Mouse (Mus musculus): ENCODE results near the gene Lhfpl4. TPM values are rescaled to one million over a fixed set of nuclear protein-coding genes. Genes with fewer than 3 reads are reported as not detected.

Gene Lhfpl4
- polyA plus RNA-seq, 1 experiment from 2014 or later, result 0.37 TPM

- Histone ChIP-seq H3K4me1 (replicated peaks) (no peaks in the 10 kb centered on the region), H3K27ac (ENCODE audit: poor library complexity, severe bottlenecking) (no peak overlapping the region), H3K4me3 (no peak overlapping the region), H3K9ac (no peak overlapping the region), H3K9me3 (replicated peaks) (no peaks in the 10 kb centered on the region), H3K4me2 (no peak overlapping the region), H3K36me3 (peaks cover 67% of the 10 kb centered on the region), H3K27me3 (replicated peaks) (no peaks in the 10 kb centered on the region)
- 94% methylated on average over 10 of the region's 10 CpGs for WGBS
- ATAC-seq (ENCODE audit: insufficient number of reproducible peaks, low FRiP score), result no peak
Observed at GRCm38 (mm10) chr6:113120806-113121205, 74.4 kb downstream of the Lhfpl4 start.

Other genes with a start within 250 kb of the Lhfpl4 start
- gene Srgap3, start 248.1 kb downstream of the Lhfpl4 start, polyA plus RNA-seq (2016; fragmentation: Nextera tagmentation; extraction: Ambion mirVana), result 0.63 and 1.2 TPM in 2 replicates
- 41.5 and 46.5 TPM in 2 replicates for gene Thumpd3, start 149.2 kb downstream of the Lhfpl4 start, polyA plus RNA-seq (2016; fragmentation: Nextera tagmentation; extraction: Ambion mirVana)
- gene Setd5, start 118.0 kb downstream of the Lhfpl4 start, polyA plus RNA-seq (2016; fragmentation: Nextera tagmentation; extraction: Ambion mirVana), result 61.0 and 62.9 TPM in 2 replicates
- 25.1 and 27.7 TPM in 2 replicates for gene Mtmr14, start 42.5 kb upstream of the Lhfpl4 start, polyA plus RNA-seq (2016; fragmentation: Nextera tagmentation; extraction: Ambion mirVana)
- gene Cpne9, start 86.9 kb upstream of the Lhfpl4 start, polyA plus RNA-seq (2016; fragmentation: Nextera tagmentation; extraction: Ambion mirVana), result 0.08 and 0.14 TPM in 2 replicates
- gene Brpf1, start 111.8 kb upstream of the Lhfpl4 start, polyA plus RNA-seq (2016; fragmentation: Nextera tagmentation; extraction: Ambion mirVana), result 16.2 and 17.0 TPM in 2 replicates
- 9.0 and 10.6 TPM in 2 replicates for gene Ogg1, start 131.6 kb upstream of the Lhfpl4 start, polyA plus RNA-seq (2016; fragmentation: Nextera tagmentation; extraction: Ambion mirVana)
- 110 and 113 TPM in 2 replicates for gene Camk1, start 148.6 kb upstream of the Lhfpl4 start, polyA plus RNA-seq (2016; fragmentation: Nextera tagmentation; extraction: Ambion mirVana)
- 40.1 and 42.2 TPM in 2 replicates for gene Tada3, start 182.5 kb upstream of the Lhfpl4 start, polyA plus RNA-seq (2016; fragmentation: Nextera tagmentation; extraction: Ambion mirVana)
- gene Arpc4, start 182.7 kb upstream of the Lhfpl4 start, polyA plus RNA-seq (2016; fragmentation: Nextera tagmentation; extraction: Ambion mirVana), result 274 and 285 TPM in 2 replicates
- gene Ttll3, start 193.9 kb upstream of the Lhfpl4 start, polyA plus RNA-seq (2016; fragmentation: Nextera tagmentation; extraction: Ambion mirVana), result 1.6 and 2.5 TPM in 2 replicates
- 15.2 and 16.0 TPM in 2 replicates for gene Rpusd3, start 224.0 kb upstream of the Lhfpl4 start, polyA plus RNA-seq (2016; fragmentation: Nextera tagmentation; extraction: Ambion mirVana)
- gene Cidec, start 240.4 kb upstream of the Lhfpl4 start, polyA plus RNA-seq (2016; fragmentation: Nextera tagmentation; extraction: Ambion mirVana), result not detected in 2 replicates
- 58.5 and 61.1 TPM in 2 replicates for gene Jagn1, start 247.2 kb upstream of the Lhfpl4 start, polyA plus RNA-seq (2016; fragmentation: Nextera tagmentation; extraction: Ambion mirVana)